Mouse (Mus musculus) c-Kit-positive CD71-positive TER-119-negative erythroid progenitor cells, embryonic 14.5 days (primary cell): ENCODE measurements around the gene Ncoa1.
A peak's percentile ranks its signal among the peaks of the same experiment; 100 is the strongest.
"Not testable (repeated sequence)": the region's sequence is repeated elsewhere in the genome, so short reads cannot be mapped to it uniquely, and the experiment has no call there.

Experiments
- DNase-seq: peaks from one replicate; pipeline ENCODE4 v3.0.0-alpha.2; 2013; ENCODE audit warnings: low read depth

Ncoa1 gene

GRCm38 (mm10) chr12:4396221-4396620, 80.8 kb downstream of the Ncoa1 start:
- DNase-seq: no peak

- DNase-seq: peak; percentile 6
Measured at GRCm38 (mm10) chr12:4392590-4392989, 84.4 kb downstream of the Ncoa1 start.

GRCm38 (mm10) chr12:4392074-4392473, 84.9 kb downstream of the Ncoa1 start:
- DNase-seq: no peak

- DNase-seq: no peak
Measured at GRCm38 (mm10) chr12:4391256-4391655, 85.7 kb downstream of the Ncoa1 start.

GRCm38 (mm10) chr12:4390721-4391120, 86.3 kb downstream of the Ncoa1 start:
- DNase-seq: no peak

GRCm38 (mm10) chr12:4386077-4386719, 90.8 kb downstream of the Ncoa1 start:
- DNase-seq: no peak

GRCm38 (mm10) chr12:4383061-4383460, 93.9 kb downstream of the Ncoa1 start:
- no peak for DNase-seq

- no peak for DNase-seq
Measured at GRCm38 (mm10) chr12:4379298-4379957, 97.6 kb downstream of the Ncoa1 start.

- no peak for DNase-seq
Measured at GRCm38 (mm10) chr12:4376475-4376874, 100.5 kb downstream of the Ncoa1 start.

- DNase-seq: no peak
Measured at GRCm38 (mm10) chr12:4374816-4375493, 102.0 kb downstream of the Ncoa1 start.

- DNase-seq: no peak
Measured at GRCm38 (mm10) chr12:4371406-4371805, 105.6 kb downstream of the Ncoa1 start.

- no peak for DNase-seq
Measured at GRCm38 (mm10) chr12:4365951-4366350, 111.0 kb downstream of the Ncoa1 start.

GRCm38 (mm10) chr12:4359475-4359874, 117.5 kb downstream of the Ncoa1 start:
- no peak for DNase-seq

GRCm38 (mm10) chr12:4358653-4359052, 118.3 kb downstream of the Ncoa1 start:
- DNase-seq: not testable (repeated sequence)

GRCm38 (mm10) chr12:4358100-4358499, 118.9 kb downstream of the Ncoa1 start:
- no peak for DNase-seq

GRCm38 (mm10) chr12:4356834-4357445, 120.0 kb downstream of the Ncoa1 start:
- DNase-seq: no peak

GRCm38 (mm10) chr12:4355019-4355730, 121.8 kb downstream of the Ncoa1 start:
- DNase-seq: no peak

- no peak for DNase-seq
Measured at GRCm38 (mm10) chr12:4343216-4343615, 133.8 kb downstream of the Ncoa1 start.

- DNase-seq: no peak
Measured at GRCm38 (mm10) chr12:4342087-4342486, 134.9 kb downstream of the Ncoa1 start.

- DNase-seq: no peak
Measured at GRCm38 (mm10) chr12:4340325-4340924, 136.6 kb downstream of the Ncoa1 start.

- no peak for DNase-seq
Measured at GRCm38 (mm10) chr12:4323604-4324003, 153.4 kb downstream of the Ncoa1 start.

- DNase-seq: no peak
Measured at GRCm38 (mm10) chr12:4322227-4322626, 154.8 kb downstream of the Ncoa1 start.
